Mouse (Mus musculus) erythroblast, embryonic 14.5 days (primary cell): Measurements from ENCODE around the gene Tmem33.

ENCODE experiments used
- GATA1 ChIP-seq: IDR thresholded peaks from 2 replicates; pipeline ENCODE4 v1.6.1; 2012; ENCODE audit warnings: low read length, inconsistent platforms, mixed read lengths
- TAL1 ChIP-seq: IDR thresholded peaks from 3 replicates; pipeline ENCODE4 v1.6.1; 2012; ENCODE audit warnings: low read length, inconsistent platforms, mixed read lengths

- no peak for TF ChIP-seq TAL1
- no peak for TF ChIP-seq GATA1
Observed at GRCm38 (mm10) chr5:67303816-67304215, 43.5 kb downstream of the Tmem33 start.
